Mouse (Mus musculus) colon, adult 2 months (tissue): ENCODE results near the gene Aptx. TPM values are rescaled to one million over a fixed set of nuclear protein-coding genes. Genes with fewer than 3 reads are reported as not detected.

ENCODE experiments used
- polyA plus RNA-seq: library from polyadenylated mRNA; depleted of rRNA; stranded (reverse); fragments of >200 nt; gene quantifications from 2 replicates; pipeline ENCODE4 v1.2.3, GENCODE M21; 2012; rRNA removed

Gene Aptx
- polyA plus RNA-seq: 2.9 and 3.7 TPM in 2 replicates

DNA sequence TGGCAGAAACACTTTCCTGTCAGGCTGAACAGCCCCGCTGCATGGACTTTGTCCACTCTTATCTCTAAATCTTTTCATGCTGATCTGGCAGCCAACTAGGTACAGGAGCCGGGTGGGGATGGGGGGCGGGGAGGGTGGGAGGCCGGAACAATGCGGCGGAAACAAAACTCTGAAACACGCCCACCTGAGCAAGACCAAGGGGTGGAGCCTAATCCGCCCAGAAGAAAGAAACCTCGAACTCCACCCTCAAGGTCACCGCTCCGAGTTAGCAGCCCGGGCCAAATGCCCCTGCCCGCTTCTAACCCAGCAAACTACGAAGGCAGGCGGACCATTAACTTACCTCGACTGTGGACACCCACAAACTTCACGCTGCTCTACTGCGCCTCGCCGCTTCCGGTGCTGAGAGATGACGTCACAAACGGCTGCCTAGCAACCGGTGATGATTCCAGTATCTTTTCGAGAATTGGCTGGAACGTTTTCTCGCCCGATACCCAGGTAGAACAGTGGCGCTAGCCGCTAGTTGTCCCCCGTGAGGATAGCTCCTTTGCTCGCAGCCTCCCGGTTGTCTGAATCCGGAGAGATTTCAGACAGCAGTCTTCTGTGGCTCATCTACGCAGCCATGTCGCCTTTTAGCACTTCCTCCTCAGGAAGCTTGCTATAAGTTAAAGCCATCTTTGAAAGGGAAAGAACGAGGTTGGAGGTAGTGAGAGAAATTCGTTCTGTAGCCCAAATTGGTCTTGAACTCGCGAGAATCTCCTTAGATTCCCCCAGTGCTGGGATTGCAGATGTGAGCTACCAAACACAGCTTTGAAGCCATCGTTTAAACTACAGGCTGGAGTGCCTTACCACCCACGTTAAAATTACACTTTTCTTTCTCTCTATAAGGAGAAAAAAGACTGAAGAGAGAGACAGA, at the start of gene Aptx:
Gene Aptx (minus strand): TSS at position 398 of the 913 bp plus-strand sequence.

GRCm38 (mm10) chr4:40722011-40722666, 19.1 kb upstream of the Aptx start, which contains the start of gene Dnaja1:
TSS of gene Dnaja1 (plus strand) at chr4:40722150.

Other genes with a start within 250 kb of the Aptx start
- gene Tmem215, start 231.0 kb downstream of the Aptx start, polyA plus RNA-seq: 0.05 TPM in 2 replicates
- 1.5 and 2.5 TPM in 2 replicates for gene Dnaja1, start 19.0 kb upstream of the Aptx start, polyA plus RNA-seq
- 9.5 and 11.4 TPM in 2 replicates for gene Smu1, start 54.7 kb upstream of the Aptx start, polyA plus RNA-seq
- 64.5 and 69.6 TPM in 2 replicates for gene B4galt1, start 150.8 kb upstream of the Aptx start, polyA plus RNA-seq
- 7,496 and 8,272 TPM in 2 replicates for gene Spink4, start 216.9 kb upstream of the Aptx start, polyA plus RNA-seq
- 301 and 345 TPM in 2 replicates for gene Bag1, start 245.1 kb upstream of the Aptx start, polyA plus RNA-seq
- gene Chmp5, start 245.2 kb upstream of the Aptx start, polyA plus RNA-seq: 11.0 and 14.7 TPM in 2 replicates